Mouse (Mus musculus) forebrain, embryonic 12.5 days (tissue): Measurements from ENCODE around the gene Gm29735. TPM values are rescaled to one million over a fixed set of nuclear protein-coding genes. Genes with fewer than 3 reads are reported as not detected.
"Not testable (repeated sequence)": the region's sequence is repeated elsewhere in the genome, so short reads cannot be mapped to it uniquely, and the experiment has no call there.

Experiments used
- ATAC-seq: fragments of 200-750 bp; cut with Nextera tagmentation; 2 replicates; pipeline ENCODE4 v1.8.0; 2017; ENCODE audit warnings: moderate TSS enrichment; ENCODE audit not compliant: low FRiP score
- H3K27ac ChIP-seq: fragments of 300-500 bp; sonication (generic); 2 replicates; pipeline ENCODE4 v1.5.1; 2016; ENCODE audit warnings: mild to moderate bottlenecking
- H3K27me3 ChIP-seq: fragments of 300-500 bp; sonication (generic); 2 replicates; pipeline ENCODE4 v1.6.1; 2016; ENCODE audit warnings: mild to moderate bottlenecking
- H3K36me3 ChIP-seq: fragments of 300-500 bp; sonication (generic); replicated peaks from 2 replicates; pipeline ENCODE4 v1.6.1; 2016; ENCODE audit warnings: mild to moderate bottlenecking
- H3K4me1 ChIP-seq: fragments of 300-500 bp; sonication (generic); 2 replicates; pipeline ENCODE4 v1.6.1; 2016
- H3K4me2 ChIP-seq: fragments of 300-500 bp; sonication (generic); 2 replicates; pipeline ENCODE4 v1.6.1; 2016; ENCODE audit warnings: mild to moderate bottlenecking, moderate library complexity
- H3K4me3 ChIP-seq: fragments of 300-500 bp; sonication (generic); replicated peaks from 2 replicates; pipeline ENCODE4 v1.5.1; 2016; ENCODE audit warnings: mild to moderate bottlenecking
- H3K9ac ChIP-seq: fragments of 300-500 bp; sonication (generic); 2 replicates; pipeline ENCODE4 v1.6.1; 2016; ENCODE audit warnings: mild to moderate bottlenecking
- H3K9me3 ChIP-seq: fragments of 300-500 bp; sonication (generic); 2 replicates; pipeline ENCODE4 v1.6.1; 2016
- WGBS: fragments of 180-500 bp; shearing (Covaris S2); methylation state at CpG from one replicate; pipeline ENCODE4 v1.1.7; 2016; 5-methylcytosine and 5-hydroxymethylcytosine counted together
- polyA plus RNA-seq: library from polyadenylated mRNA; unstranded; fragments of >200 nt; fragmentation: Nextera tagmentation; extraction: Ambion mirVana; gene quantifications from 2 replicates; pipeline ENCODE4 v1.2.1, GENCODE M21; 2016

Gm29735 gene
- polyA plus RNA-seq, 1 experiment from 2014 or later, result not detected

GRCm38 (mm10) chr7:142152191-142152590 lies 4.7 kb downstream of the Gm29735 start:
- no peak overlapping the region for H3K4me2 ChIP-seq
- no peaks in the 10 kb centered on the region for H3K36me3 ChIP-seq
- H3K9ac ChIP-seq, result no peak overlapping the region
- H3K4me3 ChIP-seq, result no peak overlapping the region
- no peaks in the 10 kb centered on the region for H3K27me3 ChIP-seq
- 85% methylated on average over 4 of the region's 4 CpGs for WGBS
- no peaks in the 10 kb centered on the region for H3K9me3 ChIP-seq
- no peak overlapping the region for H3K27ac ChIP-seq
- H3K4me1 ChIP-seq, result no peaks in the 10 kb centered on the region
- ATAC-seq, result no peak

- H3K9me3 ChIP-seq, result no peaks in the 10 kb centered on the region
- H3K4me3 ChIP-seq, result no peak overlapping the region
- H3K27me3 ChIP-seq, result no peaks in the 10 kb centered on the region
- H3K9ac ChIP-seq, result no peak overlapping the region
- H3K4me1 ChIP-seq, result no peaks in the 10 kb centered on the region
- H3K36me3 ChIP-seq, result no peaks in the 10 kb centered on the region
- ATAC-seq, result no peak
- H3K4me2 ChIP-seq, result no peak overlapping the region
- no peak overlapping the region for H3K27ac ChIP-seq
Measured at GRCm38 (mm10) chr7:142148633-142149032, 8.3 kb downstream of the Gm29735 start.

GRCm38 (mm10) chr7:142146033-142146432 lies 10.9 kb downstream of the Gm29735 start:
- Histone ChIP-seq H3K4me2 (no peak overlapping the region), H3K9ac (no peak overlapping the region), H3K27me3 (peaks cover 4% of the 10 kb centered on the region; the same call in 1 of the 2 replicates), H3K9me3 (no peaks in the 10 kb centered on the region), H3K4me1 (no peaks in the 10 kb centered on the region), H3K36me3 (no peaks in the 10 kb centered on the region), H3K4me3 (no peak overlapping the region), H3K27ac (no peak overlapping the region)
- no peak for ATAC-seq
- 4% methylated on average over 1 of the region's 1 CpGs for WGBS

- Histone ChIP-seq H3K9me3 (no peaks in the 10 kb centered on the region), H3K4me1 (no peaks in the 10 kb centered on the region), H3K27me3 (peaks cover 4% of the 10 kb centered on the region; the same call in 1 of the 2 replicates), H3K36me3 (no peaks in the 10 kb centered on the region), H3K4me3 (no peak overlapping the region), H3K4me2 (no peak overlapping the region), H3K27ac (no peak overlapping the region), H3K9ac (no peak overlapping the region)
- ATAC-seq, result no peak
- 35% methylated on average over 4 of the region's 4 CpGs for WGBS
Measured at GRCm38 (mm10) chr7:142145413-142145940, 11.4 kb downstream of the Gm29735 start.

- H3K4me2 ChIP-seq, result no peak within 1 kb of the TSS
- no peaks in the 10 kb centered on the region for H3K9me3 ChIP-seq
- H3K4me1 ChIP-seq, result no peaks in the 10 kb centered on the region
- no peak within 1 kb of the TSS for H3K9ac ChIP-seq
- H3K27ac ChIP-seq, result no peak within 1 kb of the TSS
- 84% methylated on average over 1 of the region's 1 CpGs for WGBS
- H3K4me3 ChIP-seq, result no peak within 1 kb of the TSS
- ATAC-seq, result no peak
- H3K36me3 ChIP-seq, result no peaks in the 10 kb centered on the region
- peaks cover 4% of the 10 kb centered on the region; the same call in 1 of the 2 replicates for H3K27me3 ChIP-seq
Measured at GRCm38 (mm10) chr7:142144507-142144906, 12.4 kb downstream of the Gm29735 start, which contains the start of gene Gm45337. Gene Gm45337, minus strand, starts transcription at chr7:142144607.

GRCm38 (mm10) chr7:142143506-142144010 lies 13.4 kb downstream of the Gm29735 start:
- H3K9ac ChIP-seq, H3K4me2 ChIP-seq, H3K27me3 ChIP-seq, H3K4me1 ChIP-seq, H3K36me3 ChIP-seq, H3K9me3 ChIP-seq, H3K4me3 ChIP-seq, ATAC-seq, H3K27ac ChIP-seq: not testable (repeated sequence)
- 57% methylated on average over 1 of the region's 1 CpGs for WGBS

GRCm38 (mm10) chr7:142140696-142141095 lies 16.2 kb downstream of the Gm29735 start:
- Histone ChIP-seq H3K27me3 (peaks cover 4% of the 10 kb centered on the region; the same call in 1 of the 2 replicates), H3K36me3 (no peaks in the 10 kb centered on the region), H3K9ac (no peak overlapping the region), H3K27ac (no peak overlapping the region), H3K4me2 (no peak overlapping the region), H3K4me3 (no peak overlapping the region), H3K4me1 (no peaks in the 10 kb centered on the region), H3K9me3 (no peaks in the 10 kb centered on the region)
- WGBS, result 48% methylated on average over 1 of the region's 1 CpGs
- ATAC-seq, result no peak

DNA sequence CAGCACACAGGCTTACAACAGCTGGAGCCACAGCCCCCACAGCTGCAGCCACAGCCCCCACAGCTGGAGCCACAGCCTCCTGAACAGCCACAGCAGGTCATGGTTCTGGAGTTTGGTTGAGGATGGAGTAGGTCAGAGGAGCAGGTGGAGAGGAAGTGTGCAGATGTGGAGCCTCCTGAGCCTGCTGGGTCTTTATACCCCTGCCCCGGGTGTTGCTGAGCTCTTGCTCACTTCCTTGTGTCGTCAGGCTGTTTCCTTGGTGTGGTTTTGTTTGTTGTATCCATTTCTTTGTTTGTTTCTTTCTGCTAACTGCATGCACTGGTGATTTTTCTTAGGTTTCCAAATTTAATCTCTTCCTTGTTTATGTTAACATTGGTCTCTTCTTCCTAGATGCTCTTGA lies 21.0 kb downstream of the Gm29735 start, which contains the start of gene Gm39115:
Gene Gm39115 (minus strand): TSS at position 101 of the 400 bp plus-strand sequence.
- not testable (repeated sequence) for H3K9ac ChIP-seq, H3K9me3 ChIP-seq, ATAC-seq, H3K4me3 ChIP-seq, H3K4me2 ChIP-seq, H3K27ac ChIP-seq, H3K4me1 ChIP-seq, H3K36me3 ChIP-seq, H3K27me3 ChIP-seq
- WGBS, result 52% methylated on average over 2 of the region's 2 CpGs

DNA sequence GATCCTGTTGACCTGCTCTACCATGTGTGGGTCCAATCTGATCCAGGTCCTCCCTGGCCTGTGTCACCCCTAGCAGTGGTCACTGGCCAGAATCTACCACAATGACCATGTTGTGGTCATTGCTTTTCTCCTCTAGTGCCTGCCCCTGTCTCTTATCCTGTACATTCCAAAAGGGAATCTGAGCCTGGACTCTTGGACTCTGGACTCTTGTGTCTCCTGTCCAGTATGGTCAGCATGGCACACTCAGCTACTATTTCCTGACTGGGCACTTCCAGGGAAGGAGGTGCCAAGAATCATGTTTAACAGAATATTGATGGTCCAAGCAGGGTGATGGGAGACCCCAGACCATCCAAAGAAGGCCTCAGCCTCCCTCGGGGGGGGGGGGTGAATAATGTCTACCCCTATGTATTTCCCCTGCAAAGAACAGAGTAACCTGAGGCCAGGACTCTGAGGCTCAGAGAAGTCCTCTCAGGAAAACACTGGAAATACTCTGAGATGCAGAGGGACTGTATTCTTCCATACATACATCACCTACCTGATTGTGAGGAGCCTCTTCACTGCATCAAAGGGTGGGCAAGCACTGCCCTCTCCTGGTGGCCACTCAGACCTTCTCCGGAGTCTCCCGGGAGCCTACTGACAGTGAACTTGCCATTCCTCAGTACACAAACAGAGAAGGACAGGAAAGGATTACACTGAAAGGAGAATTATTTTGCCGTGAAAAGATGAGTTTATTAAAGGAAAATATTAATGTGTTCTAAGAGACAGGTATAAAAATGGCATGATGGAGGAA lies 22.5 kb downstream of the Gm29735 start:
- Histone ChIP-seq H3K36me3 (no peaks in the 10 kb centered on the region), H3K27ac (no peak overlapping the region), H3K9ac (no peak overlapping the region), H3K9me3 (no peaks in the 10 kb centered on the region), H3K4me1 (no peaks in the 10 kb centered on the region), H3K4me3 (no peak overlapping the region), H3K27me3 (no peaks in the 10 kb centered on the region), H3K4me2 (no peak overlapping the region)
- 58% methylated on average over 4 of the region's 4 CpGs for WGBS
- no peak for ATAC-seq

GRCm38 (mm10) chr7:142128843-142129242 lies 28.1 kb downstream of the Gm29735 start:
- Histone ChIP-seq H3K4me2 (no peak overlapping the region), H3K9me3 (no peaks in the 10 kb centered on the region), H3K4me3 (no peak overlapping the region), H3K9ac (no peak overlapping the region), H3K27ac (no peak overlapping the region), H3K4me1 (no peaks in the 10 kb centered on the region), H3K36me3 (no peaks in the 10 kb centered on the region), H3K27me3 (no peaks in the 10 kb centered on the region)
- ATAC-seq, result no peak
- 65% methylated on average over 4 of the region's 4 CpGs for WGBS

DNA sequence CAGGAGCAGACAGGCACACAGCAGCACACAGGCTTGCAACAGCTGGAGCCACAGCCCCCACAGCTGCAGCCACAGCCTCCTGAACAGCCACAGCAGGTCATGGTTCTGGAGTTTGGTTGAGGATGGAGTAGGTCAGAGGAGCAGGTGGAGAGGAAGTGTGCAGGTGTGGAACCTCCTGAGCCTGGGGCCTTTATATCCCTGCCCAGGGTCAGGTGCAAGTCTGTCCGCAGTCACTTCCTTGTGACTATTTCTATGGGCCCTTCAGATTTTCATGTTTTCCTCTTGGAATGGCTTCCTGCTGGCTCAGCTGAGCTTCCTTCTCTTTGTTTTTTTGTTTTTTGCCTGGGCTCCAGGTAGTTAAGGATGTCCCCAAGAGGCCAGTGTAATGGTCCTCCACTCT lies 36.3 kb downstream of the Gm29735 start, which contains the start of gene Gm45618:
Gene Gm45618 (minus strand): TSS at position 101 of the 400 bp plus-strand sequence.
- not testable (repeated sequence) for H3K4me3 ChIP-seq
- WGBS, result 68% methylated on average over 1 of the region's 1 CpGs

DNA sequence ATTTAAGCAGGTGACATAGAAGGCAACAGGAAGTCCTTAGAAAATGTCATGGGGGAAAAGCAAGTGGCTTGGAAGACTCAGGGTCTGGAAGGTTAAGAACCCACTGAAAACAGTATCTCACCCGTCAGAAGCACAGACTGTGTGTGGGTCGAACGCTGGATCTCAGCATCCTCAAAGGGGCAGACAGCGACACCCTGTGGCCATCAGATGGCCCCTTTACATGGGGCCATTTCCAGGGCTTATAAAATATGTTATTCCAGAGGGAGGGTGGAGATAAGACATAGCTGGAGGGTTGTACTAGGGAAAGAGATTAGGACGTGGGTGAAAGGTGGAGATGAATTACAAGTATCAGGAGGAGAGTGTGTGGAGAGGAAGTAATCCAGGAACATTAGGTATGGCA lies 37.3 kb downstream of the Gm29735 start:
- no peak overlapping the region for H3K9ac ChIP-seq
- no peaks in the 10 kb centered on the region for H3K9me3 ChIP-seq
- no peaks in the 10 kb centered on the region for H3K4me1 ChIP-seq
- no peak overlapping the region for H3K4me2 ChIP-seq
- no peak overlapping the region for H3K4me3 ChIP-seq
- no peaks in the 10 kb centered on the region for H3K36me3 ChIP-seq
- 23% methylated on average over 5 of the region's 5 CpGs for WGBS
- H3K27me3 ChIP-seq, result no peaks in the 10 kb centered on the region
- no peak for ATAC-seq
- no peak overlapping the region for H3K27ac ChIP-seq

More for the DNA sequence above, 36.3 kb downstream of the Gm29735 start, which contains the start of gene Gm45618:
- H3K27me3 ChIP-seq, H3K9me3 ChIP-seq, H3K36me3 ChIP-seq, H3K4me1 ChIP-seq, ATAC-seq, H3K4me2 ChIP-seq, H3K9ac ChIP-seq, H3K27ac ChIP-seq: not testable (repeated sequence)
